Mouse (Mus musculus) c-Kit-positive CD71-negative TER-119-negative erythroid progenitor cells, embryonic 14.5 days (primary cell): Measurements from ENCODE around the gene Fam19a4.

ENCODE experiments used
- DNase-seq: peaks from one replicate; pipeline ENCODE4 v3.0.0-alpha.2; 2013; ENCODE audit warnings: low read depth

Fam19a4 gene

GRCm38 (mm10) chr6:97060074-97060681 is at the start of gene Fam19a4:
Gene Fam19a4, minus strand, starts transcription at chr6:97060413.
- no peak for DNase-seq

GRCm38 (mm10) chr6:97106777-97107176 is 46.6 kb upstream of the Fam19a4 start:
- peak; percentile 53 for DNase-seq

GRCm38 (mm10) chr6:97106106-97106505 is 45.9 kb upstream of the Fam19a4 start:
- no peak for DNase-seq

- no peak for DNase-seq
Observed at GRCm38 (mm10) chr6:97104264-97104852, 44.1 kb upstream of the Fam19a4 start.

- DNase-seq, result no peak
Observed at GRCm38 (mm10) chr6:97101958-97102702, 41.9 kb upstream of the Fam19a4 start.

GRCm38 (mm10) chr6:97101190-97101957 is 41.2 kb upstream of the Fam19a4 start:
- DNase-seq, result no peak

- DNase-seq, result no peak
Observed at GRCm38 (mm10) chr6:97082336-97082735, 22.1 kb upstream of the Fam19a4 start.

- no peak for DNase-seq
Observed at GRCm38 (mm10) chr6:97080016-97080415, 19.8 kb upstream of the Fam19a4 start.

- no peak for DNase-seq
Observed at GRCm38 (mm10) chr6:97059599-97059998, 614 bp downstream of the Fam19a4 start.

- DNase-seq, result no peak
Observed at GRCm38 (mm10) chr6:97052196-97052770, 7.9 kb downstream of the Fam19a4 start.

- no peak for DNase-seq
Observed at GRCm38 (mm10) chr6:97048403-97048802, 11.8 kb downstream of the Fam19a4 start.

GRCm38 (mm10) chr6:97046541-97046940 is 13.7 kb downstream of the Fam19a4 start:
- no peak for DNase-seq

GRCm38 (mm10) chr6:97027110-97027677 is 33.0 kb downstream of the Fam19a4 start:
- no peak for DNase-seq

- no peak for DNase-seq
Observed at GRCm38 (mm10) chr6:97019323-97019722, 40.9 kb downstream of the Fam19a4 start.

- DNase-seq, result no peak
Observed at GRCm38 (mm10) chr6:97016711-97017110, 43.5 kb downstream of the Fam19a4 start.

GRCm38 (mm10) chr6:97016018-97016417 is 44.2 kb downstream of the Fam19a4 start:
- DNase-seq, result peak; percentile 30

GRCm38 (mm10) chr6:97006513-97007094 is 53.6 kb downstream of the Fam19a4 start:
- DNase-seq, result peak; percentile 41

GRCm38 (mm10) chr6:97005038-97005437 is 55.2 kb downstream of the Fam19a4 start:
- DNase-seq, result no peak

GRCm38 (mm10) chr6:96995556-96996159 is 64.6 kb downstream of the Fam19a4 start:
- no peak for DNase-seq

- DNase-seq, result no peak
Observed at GRCm38 (mm10) chr6:96991741-96992140, 68.5 kb downstream of the Fam19a4 start.

- no peak for DNase-seq
Observed at GRCm38 (mm10) chr6:96977537-96977936, 82.7 kb downstream of the Fam19a4 start.
